Mouse (Mus musculus) hindbrain, embryonic 12.5 days (tissue): ENCODE results near the gene Tmem159. TPM values are rescaled to one million over a fixed set of nuclear protein-coding genes. Genes with fewer than 3 reads are reported as not detected.

Source experiments
- ATAC-seq: fragments of 200-750 bp; cut with Nextera tagmentation; 2 replicates; pipeline ENCODE4 v1.8.0; 2017; ENCODE audit warnings: moderate TSS enrichment; ENCODE audit not compliant: low FRiP score
- H3K27ac ChIP-seq: fragments of 300-500 bp; sonication (generic); 2 replicates; pipeline ENCODE4 v1.5.1; 2016; ENCODE audit warnings: mild to moderate bottlenecking
- H3K27me3 ChIP-seq: fragments of 300-500 bp; sonication (generic); 2 replicates; pipeline ENCODE4 v1.6.1; 2016; ENCODE audit warnings: mild to moderate bottlenecking
- H3K36me3 ChIP-seq: fragments of 300-500 bp; sonication (generic); 2 replicates; pipeline ENCODE4 v1.6.1; 2016; ENCODE audit warnings: mild to moderate bottlenecking
- H3K4me1 ChIP-seq: fragments of 300-500 bp; sonication (generic); 2 replicates; pipeline ENCODE4 v1.6.1; 2016
- H3K4me2 ChIP-seq: fragments of 300-500 bp; sonication (generic); replicated peaks from 2 replicates; pipeline ENCODE4 v1.6.1; 2016; ENCODE audit warnings: mild to moderate bottlenecking
- H3K4me3 ChIP-seq: fragments of 300-500 bp; sonication (generic); 2 replicates; pipeline ENCODE4 v1.5.1; 2016; ENCODE audit warnings: mild to moderate bottlenecking
- H3K9ac ChIP-seq: fragments of 300-500 bp; sonication (generic); 2 replicates; pipeline ENCODE4 v1.6.1; 2016; ENCODE audit warnings: mild to moderate bottlenecking, moderate library complexity
- H3K9me3 ChIP-seq: fragments of 300-500 bp; sonication (generic); replicated peaks from 2 replicates; pipeline ENCODE4 v1.6.1; 2016; ENCODE audit warnings: mild to moderate bottlenecking
- WGBS: fragments of 180-500 bp; shearing (Covaris S2); methylation state at CpG from one replicate; pipeline ENCODE4 v1.1.7; 2016; 5-methylcytosine and 5-hydroxymethylcytosine counted together
- polyA plus RNA-seq: library from polyadenylated mRNA; unstranded; fragments of >200 nt; fragmentation: Nextera tagmentation; extraction: Ambion mirVana; gene quantifications from 2 replicates; pipeline ENCODE4 v1.2.1, GENCODE M21; 2016

The Tmem159 gene
- polyA plus RNA-seq, 1 experiment from 2014 or later = 20.7 TPM

- H3K27ac ChIP-seq = no peak overlapping the region
- peak overlapping the region; percentile 84 for H3K4me2 ChIP-seq
- WGBS = 4% methylated on average over 25 of the region's 25 CpGs
Observed at GRCm38 (mm10) chr7:120103019-120103567, 940 bp downstream of the Tmem159 start.

GRCm38 (mm10) chr7:120104975-120105374 lies 2.8 kb downstream of the Tmem159 start:
- Histone ChIP-seq H3K4me1 (peaks cover 19% of the 10 kb centered on the region), H3K9ac (no peak overlapping the region), H3K27me3 (peaks cover 5% of the 10 kb centered on the region; the same call in 1 of the 2 replicates), H3K4me3 (no peak overlapping the region), H3K27ac (no peak overlapping the region), H3K9me3 (no peaks in the 10 kb centered on the region), H3K4me2 (no peak overlapping the region), H3K36me3 (no peaks in the 10 kb centered on the region)
- ATAC-seq = no peak
- WGBS = 53% methylated on average over 3 of the region's 3 CpGs

More at GRCm38 (mm10) chr7:120103019-120103567, 940 bp downstream of the Tmem159 start:
- peaks cover 19% of the 10 kb centered on the region for H3K4me1 ChIP-seq
- peak overlapping the region; percentile 55 for H3K4me3 ChIP-seq
- no peaks in the 10 kb centered on the region for H3K9me3 ChIP-seq
- H3K27me3 ChIP-seq = peaks cover 5% of the 10 kb centered on the region; the same call in 1 of the 2 replicates
- H3K36me3 ChIP-seq = no peaks in the 10 kb centered on the region
- H3K9ac ChIP-seq = peak overlapping the region; percentile 64
- ATAC-seq = 0 out of 2 replicates have a peak, but pooled peaks have one; percentile 20

DNA sequence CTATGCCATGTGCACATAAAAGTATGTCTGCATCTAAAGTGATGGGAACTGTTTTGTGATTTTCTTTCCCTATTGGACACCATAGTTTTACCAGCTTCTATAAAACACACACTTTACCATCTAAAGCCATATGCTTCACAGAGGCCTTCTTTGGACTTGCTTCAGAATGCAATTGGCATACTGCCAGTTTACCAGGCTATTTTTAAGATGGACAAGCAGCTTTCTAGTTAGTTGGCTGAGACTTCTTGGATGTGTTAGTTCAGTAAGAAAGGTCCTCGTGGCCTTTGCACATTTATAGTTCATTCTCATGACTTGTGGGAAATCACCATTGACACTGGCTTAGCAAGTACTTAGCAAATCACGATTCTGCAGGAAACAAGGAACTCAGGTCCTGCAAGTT lies 4.2 kb downstream of the Tmem159 start:
- Histone ChIP-seq H3K9ac (no peak overlapping the region), H3K9me3 (no peaks in the 10 kb centered on the region), H3K36me3 (no peaks in the 10 kb centered on the region), H3K4me1 (peaks cover 19% of the 10 kb centered on the region), H3K27ac (no peak overlapping the region), H3K4me2 (no peak overlapping the region), H3K4me3 (no peak overlapping the region), H3K27me3 (peaks cover 5% of the 10 kb centered on the region; the same call in 1 of the 2 replicates)
- 77% methylated on average over 2 of the region's 2 CpGs for WGBS
- ATAC-seq = no peak

GRCm38 (mm10) chr7:120109676-120110075 lies 7.5 kb downstream of the Tmem159 start:
- no peak overlapping the region for H3K4me2 ChIP-seq
- ATAC-seq = no peak
- H3K27ac ChIP-seq = no peak overlapping the region
- H3K36me3 ChIP-seq = no peaks in the 10 kb centered on the region
- 0 out of 2 replicates have a peak, but pooled peaks cover 2% of the 10 kb centered on the region for H3K4me1 ChIP-seq
- no peaks in the 10 kb centered on the region for H3K9me3 ChIP-seq
- H3K4me3 ChIP-seq = no peak overlapping the region
- no peak overlapping the region for H3K9ac ChIP-seq
- H3K27me3 ChIP-seq = no peaks in the 10 kb centered on the region
- 91% methylated on average over 5 of the region's 5 CpGs for WGBS

- Histone ChIP-seq H3K9ac (no peak overlapping the region), H3K27ac (no peak overlapping the region)
Observed at GRCm38 (mm10) chr7:120116976-120117375, 14.8 kb downstream of the Tmem159 start.

DNA sequence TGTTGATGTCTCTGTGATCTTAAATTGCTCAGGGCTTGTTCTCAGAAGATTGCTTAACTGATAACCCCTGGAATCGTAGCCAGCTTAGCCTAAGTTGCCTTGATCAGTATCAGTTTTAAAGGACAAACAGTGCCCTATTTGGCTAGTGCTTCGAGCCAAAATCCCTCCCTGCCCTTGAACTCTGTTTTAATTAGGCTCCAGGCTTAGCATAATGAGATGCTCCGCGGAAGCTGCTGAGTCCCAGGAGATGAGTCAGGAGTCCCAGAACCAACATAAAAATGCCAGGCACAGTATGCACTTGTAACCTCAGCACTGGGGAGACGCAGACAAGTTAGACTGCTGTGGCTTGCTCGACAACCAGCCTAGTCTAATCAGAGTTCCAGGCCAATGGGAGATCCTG lies 15.4 kb downstream of the Tmem159 start:
- H3K9me3 ChIP-seq = no peaks in the 10 kb centered on the region
- H3K4me2 ChIP-seq = no peak overlapping the region
- no peak for ATAC-seq
- no peak overlapping the region for H3K9ac ChIP-seq
- H3K36me3 ChIP-seq = no peaks in the 10 kb centered on the region
- no peak overlapping the region for H3K4me3 ChIP-seq
- H3K27me3 ChIP-seq = no peaks in the 10 kb centered on the region
- 0 out of 2 replicates have a peak, but pooled peaks cover 4% of the 10 kb centered on the region for H3K4me1 ChIP-seq
- WGBS = 42% methylated on average over 6 of the region's 6 CpGs
- no peak overlapping the region for H3K27ac ChIP-seq

More at GRCm38 (mm10) chr7:120116976-120117375, 14.8 kb downstream of the Tmem159 start:
- no peaks in the 10 kb centered on the region for H3K27me3 ChIP-seq
- no peak overlapping the region for H3K4me2 ChIP-seq
- H3K4me3 ChIP-seq = no peak overlapping the region
- 79% methylated on average over 5 of the region's 5 CpGs for WGBS
- 0 out of 2 replicates have a peak, but pooled peaks cover 4% of the 10 kb centered on the region for H3K4me1 ChIP-seq
- H3K36me3 ChIP-seq = no peaks in the 10 kb centered on the region
- H3K9me3 ChIP-seq = no peaks in the 10 kb centered on the region
- ATAC-seq = no peak

GRCm38 (mm10) chr7:120123776-120124175 lies 21.6 kb downstream of the Tmem159 start:
- Histone ChIP-seq H3K27ac (no peak overlapping the region), H3K9ac (no peak overlapping the region), H3K4me3 (no peak overlapping the region), H3K4me1 (peaks cover 17% of the 10 kb centered on the region), H3K36me3 (no peaks in the 10 kb centered on the region), H3K9me3 (no peaks in the 10 kb centered on the region), H3K27me3 (no peaks in the 10 kb centered on the region), H3K4me2 (no peak overlapping the region)
- ATAC-seq = no peak
- 89% methylated on average over 4 of the region's 4 CpGs for WGBS

DNA sequence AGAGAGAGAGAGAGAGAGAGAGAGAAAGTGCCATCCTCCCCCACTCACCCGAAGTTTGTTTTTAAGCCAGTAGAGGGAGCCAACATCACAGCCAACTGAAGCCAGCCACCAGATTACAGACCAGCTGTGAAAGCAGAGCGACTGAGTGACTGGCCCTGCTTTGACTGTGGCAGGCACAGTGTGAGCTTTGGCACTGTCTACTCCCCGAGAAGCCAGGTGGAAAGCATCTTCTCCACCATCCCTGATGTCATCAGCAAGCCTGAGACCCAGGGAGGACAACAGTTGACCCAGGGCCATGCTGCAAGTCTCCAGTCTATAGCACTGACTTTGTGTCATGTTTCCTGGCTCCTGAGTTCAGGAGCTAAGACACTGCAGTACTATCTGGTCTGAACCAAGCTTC lies 22.7 kb downstream of the Tmem159 start:
- Histone ChIP-seq H3K27ac (no peak overlapping the region), H3K9ac (no peak overlapping the region), H3K27me3 (no peaks in the 10 kb centered on the region), H3K4me1 (peaks cover 19% of the 10 kb centered on the region), H3K36me3 (no peaks in the 10 kb centered on the region), H3K4me3 (no peak overlapping the region), H3K9me3 (no peaks in the 10 kb centered on the region), H3K4me2 (no peak overlapping the region)
- 2% methylated on average over 3 of the region's 3 CpGs for WGBS
- ATAC-seq = peak; percentile 82

DNA sequence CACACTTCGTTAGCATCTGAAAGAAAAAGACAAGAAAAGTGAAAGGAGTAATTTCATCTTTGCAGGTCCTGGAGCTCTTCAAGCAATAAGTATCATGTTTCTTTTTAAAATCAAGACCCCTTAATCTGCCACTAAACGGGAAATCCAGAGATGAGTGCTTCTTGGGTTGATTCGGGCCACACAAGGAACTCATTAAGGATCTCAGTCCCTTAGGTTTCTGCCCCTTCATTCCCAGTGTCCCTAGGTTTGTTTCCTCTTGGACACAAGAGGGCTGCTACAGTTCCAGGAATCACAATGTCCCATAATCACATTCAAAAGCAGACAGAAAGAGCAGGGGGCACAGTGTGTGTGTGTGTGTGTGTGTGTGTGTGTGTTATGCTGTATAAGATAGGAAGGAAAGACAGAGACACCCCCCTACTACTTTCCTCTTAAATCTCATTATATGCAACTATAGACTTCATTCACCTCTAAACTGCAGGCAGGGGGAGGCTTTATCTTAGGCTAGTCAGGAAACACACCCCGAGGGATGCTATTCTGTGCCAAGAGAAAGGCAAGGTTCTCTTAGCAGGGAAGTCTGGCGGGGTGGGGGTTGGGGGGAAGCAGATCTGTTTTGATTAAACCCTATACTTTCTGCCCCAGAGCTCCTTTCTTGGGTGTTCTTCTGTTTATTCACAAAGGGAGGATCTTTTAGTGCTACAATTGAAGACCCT lies 25.0 kb downstream of the Tmem159 start:
- H3K4me2 ChIP-seq = no peak overlapping the region
- no peaks in the 10 kb centered on the region for H3K9me3 ChIP-seq
- no peak overlapping the region for H3K4me3 ChIP-seq
- no peak overlapping the region for H3K9ac ChIP-seq
- H3K4me1 ChIP-seq = peaks cover 19% of the 10 kb centered on the region
- WGBS = 20% methylated on average over 5 of the region's 5 CpGs
- H3K36me3 ChIP-seq = no peaks in the 10 kb centered on the region
- no peak for ATAC-seq
- peak overlapping the region; percentile 23; the same call in 1 of the 2 replicates for H3K27ac ChIP-seq
- no peaks in the 10 kb centered on the region for H3K27me3 ChIP-seq

DNA sequence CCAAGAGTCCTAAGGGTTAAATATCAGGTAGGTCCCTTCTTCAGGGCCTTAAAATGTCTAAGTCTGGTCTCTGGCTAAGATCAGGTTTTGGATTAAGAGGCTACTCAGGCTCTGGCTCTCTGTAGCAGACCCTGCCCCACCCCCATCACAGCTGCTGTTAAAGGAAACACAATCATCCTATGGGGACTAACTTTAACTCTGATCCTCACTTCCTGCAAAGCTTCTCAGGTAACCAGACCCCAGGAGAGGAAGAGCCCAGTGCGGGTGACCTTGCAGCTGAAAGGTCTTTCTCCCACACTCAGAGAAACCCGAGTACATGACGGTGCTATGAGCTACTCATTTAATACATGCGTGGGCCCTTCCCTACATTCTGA lies 25.5 kb downstream of the Tmem159 start:
- no peaks in the 10 kb centered on the region for H3K27me3 ChIP-seq
- ATAC-seq = no peak
- no peak overlapping the region for H3K4me3 ChIP-seq
- no peaks in the 10 kb centered on the region for H3K9me3 ChIP-seq
- no peaks in the 10 kb centered on the region for H3K36me3 ChIP-seq
- H3K4me2 ChIP-seq = no peak overlapping the region
- no peak overlapping the region for H3K9ac ChIP-seq
- WGBS = 56% methylated on average over 4 of the region's 4 CpGs
- H3K27ac ChIP-seq = no peak overlapping the region; the same call in 1 of the 2 replicates
- peaks cover 19% of the 10 kb centered on the region for H3K4me1 ChIP-seq

GRCm38 (mm10) chr7:120128951-120129350 lies 26.8 kb downstream of the Tmem159 start:
- no peaks in the 10 kb centered on the region for H3K27me3 ChIP-seq
- ATAC-seq = no peak

DNA sequence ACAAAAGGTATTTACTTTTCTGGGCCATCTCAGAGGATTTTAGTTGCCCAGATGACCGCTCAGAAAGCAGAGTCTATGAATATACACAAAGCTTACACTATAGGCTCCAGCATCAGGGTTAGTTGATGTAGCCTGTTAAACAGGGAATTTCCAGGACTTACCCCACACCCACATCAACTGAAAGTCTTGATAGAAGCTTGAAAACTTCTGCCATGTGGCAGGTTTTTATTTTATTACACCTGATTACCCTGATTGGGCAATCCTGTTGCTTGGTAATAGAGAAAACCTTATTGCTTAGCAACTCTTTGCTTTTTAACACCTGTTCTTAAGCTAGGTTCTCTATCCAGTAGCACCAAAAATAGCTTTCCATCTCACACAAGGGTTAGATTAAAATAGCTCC lies 40.6 kb downstream of the Tmem159 start:
- no peaks in the 10 kb centered on the region for H3K9me3 ChIP-seq
- H3K27ac ChIP-seq = no peak overlapping the region
- no peaks in the 10 kb centered on the region for H3K27me3 ChIP-seq
- no peaks in the 10 kb centered on the region for H3K36me3 ChIP-seq
- WGBS = 75% methylated on average over 1 of the region's 1 CpGs
- no peaks in the 10 kb centered on the region for H3K4me1 ChIP-seq
- ATAC-seq = no peak
- H3K9ac ChIP-seq = no peak overlapping the region
- no peak overlapping the region for H3K4me3 ChIP-seq
- H3K4me2 ChIP-seq = no peak overlapping the region

More at GRCm38 (mm10) chr7:120128951-120129350, 26.8 kb downstream of the Tmem159 start:
- 65% methylated on average over 4 of the region's 4 CpGs for WGBS
- H3K36me3 ChIP-seq = no peaks in the 10 kb centered on the region
- no peak overlapping the region for H3K27ac ChIP-seq
- no peak overlapping the region for H3K4me2 ChIP-seq
- no peaks in the 10 kb centered on the region for H3K9me3 ChIP-seq
- H3K9ac ChIP-seq = no peak overlapping the region
- H3K4me3 ChIP-seq = no peak overlapping the region
- peaks cover 19% of the 10 kb centered on the region for H3K4me1 ChIP-seq
